Mouse (Mus musculus) liver, postnatal 0 days (tissue): Measurements from ENCODE around the gene Gm45837. TPM values are rescaled to one million over a fixed set of nuclear protein-coding genes. Genes with fewer than 3 reads are reported as not detected.

Source experiments
- ATAC-seq: fragments of 200-750 bp; cut with Nextera tagmentation; 2 replicates; pipeline ENCODE4 v1.8.0; 2017; ENCODE audit warnings: mild to moderate bottlenecking, moderate library complexity
- DNase-seq: peaks from one replicate; pipeline ENCODE4 v3.0.0-alpha.2; 2016
- H3K27ac ChIP-seq: fragments of 300-500 bp; sonication (generic); 2 replicates; pipeline ENCODE4 v1.5.1; 2014; ENCODE audit warnings: antibody characterized with exemption, moderate library complexity, mild to moderate bottlenecking, low read depth
- H3K27me3 ChIP-seq: fragments of 300-500 bp; sonication (generic); 2 replicates; pipeline ENCODE4 v1.6.1; 2014; ENCODE audit warnings: low read length, control low read depth, mixed read lengths; ENCODE audit not compliant: insufficient read depth
- H3K36me3 ChIP-seq: fragments of 300-500 bp; sonication (generic); replicated peaks from 2 replicates; pipeline ENCODE4 v1.6.1; 2014; ENCODE audit warnings: mild to moderate bottlenecking, control low read depth, low read length, moderate library complexity, mixed read lengths; ENCODE audit not compliant: insufficient read depth
- H3K4me1 ChIP-seq: fragments of 300-500 bp; sonication (generic); 2 replicates; pipeline ENCODE4 v1.6.1; 2014; ENCODE audit warnings: antibody characterized with exemption, mild to moderate bottlenecking, control low read depth; ENCODE audit not compliant: insufficient read depth
- H3K4me2 ChIP-seq: fragments of 300-500 bp; sonication (generic); 2 replicates; pipeline ENCODE4 v1.6.1; 2014; ENCODE audit warnings: low read depth, mild to moderate bottlenecking, low read length, moderate library complexity, mixed read lengths
- H3K4me3 ChIP-seq: fragments of 300-500 bp; sonication (generic); 2 replicates; pipeline ENCODE4 v1.5.1; 2014; ENCODE audit warnings: low read depth, low read length
- H3K9ac ChIP-seq: fragments of 300-500 bp; sonication (generic); replicated peaks from 2 replicates; pipeline ENCODE4 v1.6.1; 2014; ENCODE audit warnings: mild to moderate bottlenecking, moderate library complexity
- H3K9me3 ChIP-seq: fragments of 300-500 bp; sonication (generic); 2 replicates; pipeline ENCODE4 v1.6.1; 2016; ENCODE audit warnings: mild to moderate bottlenecking, control low read depth, low read length, mixed read lengths
- CTCF ChIP-seq: sonication (generic); IDR thresholded peaks from 2 replicates; pipeline ENCODE4 v1.5.1; 2016; ENCODE audit warnings: antibody characterized with exemption, low read depth
- EP300 ChIP-seq: IDR thresholded peaks from 2 replicates; pipeline ENCODE4 v1.6.1; 2016; ENCODE audit warnings: antibody characterized with exemption, low read depth, mild to moderate bottlenecking
- WGBS: fragments of 180-500 bp; shearing (Covaris S2); extraction: QIAGEN DNeasy Blood & Tissue Kit; methylation state at CpG from one replicate; pipeline ENCODE4 v1.1.7; 2014; ENCODE audit not compliant: insufficient replicate concordance; 5-methylcytosine and 5-hydroxymethylcytosine counted together
- polyA plus RNA-seq: library from polyadenylated mRNA; unstranded; fragments of >200 nt; fragmentation: Nextera tagmentation; extraction: Ambion mirVana; gene quantifications from 2 replicates; pipeline ENCODE4 v1.2.1, GENCODE M21; 2015

Gm45837 gene
- polyA plus RNA-seq, 1 experiment from 2014 or later, result not detected

DNA sequence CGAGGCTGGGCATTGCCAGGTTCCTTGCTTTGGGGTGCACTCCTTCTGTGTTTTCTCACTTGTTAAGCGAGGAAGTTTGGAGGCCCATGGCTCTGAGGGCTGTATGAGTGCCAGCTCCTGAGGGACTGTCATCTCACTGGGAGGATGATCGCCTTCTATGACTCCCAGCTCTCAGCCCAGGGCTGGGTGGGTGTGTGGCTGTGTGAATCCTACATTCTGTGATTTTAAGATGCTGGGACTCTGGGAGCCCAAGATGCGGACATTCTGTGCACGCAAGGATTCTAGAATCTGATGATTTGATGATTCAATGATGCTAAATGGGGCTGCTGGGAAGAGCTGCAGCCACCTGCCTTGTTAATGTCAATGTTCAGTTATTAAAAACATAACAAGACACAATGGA lies 46.6 kb downstream of the Gm45837 start:
- H3K4me3 ChIP-seq, result no peak overlapping the region
- no peak for TF ChIP-seq EP300
- peaks cover 2% of the 10 kb centered on the region; the same call in 1 of the 2 replicates for H3K27me3 ChIP-seq
- ATAC-seq (no peak), DNase-seq (no peak)
- no peak overlapping the region for H3K9ac ChIP-seq
- 63% methylated on average over 5 of the region's 5 CpGs for WGBS
- H3K36me3 ChIP-seq, result no peaks in the 10 kb centered on the region
- peak overlapping the region; percentile 50 for H3K4me2 ChIP-seq
- peaks cover 42% of the 10 kb centered on the region for H3K4me1 ChIP-seq
- H3K9me3 ChIP-seq, result no peaks in the 10 kb centered on the region
- peak overlapping the region; percentile 72 for H3K27ac ChIP-seq

DNA sequence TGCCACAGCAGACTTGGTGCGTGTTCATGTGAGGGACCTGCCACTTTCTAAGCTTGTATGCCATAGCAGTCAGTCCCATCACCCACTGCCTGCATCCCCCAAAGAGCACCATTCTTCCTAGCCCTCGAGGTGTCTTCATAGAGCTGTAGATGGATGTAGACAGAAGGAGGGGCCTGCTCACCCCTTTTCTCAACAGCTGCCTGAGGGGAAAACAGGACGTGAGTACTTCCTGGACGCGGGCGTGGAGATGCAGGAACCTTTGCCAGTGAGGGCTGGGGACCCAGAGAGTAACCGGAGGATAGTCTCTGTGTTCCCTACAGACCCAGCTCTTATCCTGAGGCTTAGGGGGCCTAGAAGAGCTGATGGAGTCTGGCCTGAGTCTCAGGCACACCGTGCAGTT lies 47.1 kb downstream of the Gm45837 start:
- H3K27me3 ChIP-seq, result no peaks in the 10 kb centered on the region
- no peaks in the 10 kb centered on the region for H3K9me3 ChIP-seq
- DNase-seq (no peak), ATAC-seq (no peak)
- WGBS, result 34% methylated on average over 8 of the region's 8 CpGs
- TF ChIP-seq EP300 (no peak), CTCF (no peak)
- peak overlapping the region; percentile 72 for H3K27ac ChIP-seq
- peaks cover 42% of the 10 kb centered on the region for H3K4me1 ChIP-seq
- no peak overlapping the region for H3K9ac ChIP-seq
- no peaks in the 10 kb centered on the region for H3K36me3 ChIP-seq
- H3K4me3 ChIP-seq, result no peak overlapping the region
- H3K4me2 ChIP-seq, result peak overlapping the region; percentile 16; the same call in 1 of the 2 replicates

DNA sequence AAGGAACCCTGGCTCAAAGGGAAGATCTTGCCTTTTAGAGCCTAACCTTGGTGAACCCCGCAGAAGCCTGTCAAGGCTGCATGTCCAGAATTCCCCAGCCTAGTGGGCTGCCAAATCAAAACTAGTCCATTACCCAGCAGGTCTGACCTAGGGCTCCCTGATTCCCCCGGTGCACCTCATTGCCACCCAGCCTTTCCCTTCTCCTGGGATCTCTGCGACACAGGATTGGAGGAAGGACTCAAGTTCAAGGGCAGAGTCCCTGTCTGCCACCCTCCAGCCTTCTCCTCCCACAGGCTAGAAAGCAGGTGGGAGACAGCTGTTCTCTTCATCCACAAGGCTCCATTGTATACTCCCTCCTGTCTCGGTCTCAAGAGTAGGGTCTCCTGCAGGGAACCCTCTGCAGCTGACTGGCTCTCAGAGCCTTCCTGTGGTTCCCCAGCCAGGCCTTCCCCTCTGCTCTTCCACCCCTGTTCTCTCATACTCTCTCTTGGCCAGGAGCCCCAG lies 47.6 kb downstream of the Gm45837 start:
- WGBS, result 69% methylated on average over 4 of the region's 4 CpGs
- H3K27ac ChIP-seq, result peak overlapping the region; percentile 35
- H3K9ac ChIP-seq, result no peak overlapping the region
- no peak overlapping the region for H3K4me3 ChIP-seq
- no peaks in the 10 kb centered on the region for H3K27me3 ChIP-seq
- H3K9me3 ChIP-seq, result no peaks in the 10 kb centered on the region
- ATAC-seq (no peak), DNase-seq (no peak)
- no peak for TF ChIP-seq EP300
- TF ChIP-seq CTCF, result no peak
- 0 out of 2 replicates have a peak overlapping the region, but pooled peaks have one; percentile 16 for H3K4me2 ChIP-seq
- peaks cover 42% of the 10 kb centered on the region for H3K4me1 ChIP-seq
- no peaks in the 10 kb centered on the region for H3K36me3 ChIP-seq

DNA sequence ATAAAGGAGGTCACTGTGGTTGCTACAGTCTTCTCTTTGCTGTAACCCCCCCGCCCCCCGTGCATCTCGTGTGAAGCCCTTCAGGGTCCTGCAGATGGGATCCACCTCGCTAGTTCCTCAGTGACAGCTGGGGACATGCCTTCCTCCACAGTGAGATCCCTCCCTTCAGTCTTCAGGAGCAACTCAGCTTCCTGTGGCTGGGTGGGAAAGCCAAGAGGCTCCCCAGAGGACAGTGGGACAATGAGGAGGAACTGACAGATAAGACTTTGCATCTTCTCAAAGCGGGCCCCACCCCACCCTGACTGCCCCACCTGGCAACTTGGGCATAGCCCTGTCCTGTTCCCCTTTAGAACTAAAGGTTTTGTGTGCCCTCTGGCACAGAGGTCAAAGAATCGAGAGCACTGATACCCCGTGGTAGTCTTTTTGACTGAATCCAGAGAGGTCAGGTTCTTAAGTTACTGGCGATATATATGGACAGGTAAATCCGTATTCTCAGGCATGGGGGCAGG lies 48.7 kb downstream of the Gm45837 start:
- no peaks in the 10 kb centered on the region for H3K9me3 ChIP-seq

DNA sequence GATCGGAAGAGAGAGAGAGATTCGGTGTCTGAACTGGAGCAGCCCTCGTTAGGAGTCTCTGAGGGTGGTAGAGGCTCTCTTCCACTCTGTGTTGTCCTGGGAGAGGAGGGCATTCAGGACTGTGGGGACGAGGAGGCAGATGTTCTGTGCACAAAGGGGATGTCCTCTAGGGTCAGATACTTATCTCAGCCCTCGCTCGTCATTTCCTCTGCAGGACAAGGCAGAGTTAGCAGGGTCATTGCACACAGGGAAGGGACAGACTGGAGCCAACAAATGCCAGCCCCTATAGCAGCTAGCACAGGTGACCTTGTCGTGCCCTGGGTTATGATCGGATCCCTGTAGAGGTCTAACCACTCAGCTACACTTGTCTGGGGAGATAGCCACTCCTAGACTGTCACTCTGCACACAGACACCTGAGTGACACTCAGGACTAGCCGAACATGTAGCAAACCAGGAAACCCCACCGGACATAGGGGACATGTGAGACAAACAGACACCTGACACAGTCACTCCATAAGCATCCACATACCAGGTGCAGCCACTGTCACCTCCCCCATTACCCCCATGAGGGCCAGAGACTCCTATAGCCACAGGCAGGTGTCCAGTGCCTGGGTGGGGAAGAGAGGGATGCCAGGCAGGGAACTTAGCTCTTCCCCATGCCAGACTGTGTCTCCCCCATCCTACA lies 49.4 kb downstream of the Gm45837 start:
- no peaks in the 10 kb centered on the region for H3K27me3 ChIP-seq
- no peak overlapping the region for H3K4me2 ChIP-seq
- no peak overlapping the region for H3K4me3 ChIP-seq
- TF ChIP-seq EP300, result no peak
- no peak for TF ChIP-seq CTCF
- H3K9me3 ChIP-seq, result no peaks in the 10 kb centered on the region
- peaks cover 55% of the 10 kb centered on the region for H3K4me1 ChIP-seq
- H3K36me3 ChIP-seq, result no peaks in the 10 kb centered on the region
- no peak overlapping the region for H3K9ac ChIP-seq
- H3K27ac ChIP-seq, result no peak overlapping the region
- WGBS, result 49% methylated on average over 10 of the region's 10 CpGs
- DNase-seq (no peak), ATAC-seq (no peak)

More for the DNA sequence above, 48.7 kb downstream of the Gm45837 start:
- Histone ChIP-seq H3K4me1 (peaks cover 48% of the 10 kb centered on the region), H3K4me3 (no peak overlapping the region), H3K36me3 (no peaks in the 10 kb centered on the region), H3K27me3 (no peaks in the 10 kb centered on the region), H3K4me2 (no peak overlapping the region), H3K9ac (no peak overlapping the region), H3K27ac (no peak overlapping the region)
- 62% methylated on average over 9 of the region's 9 CpGs for WGBS
- ATAC-seq (no peak), DNase-seq (no peak)
- TF ChIP-seq EP300, result no peak
- TF ChIP-seq CTCF, result no peak

DNA sequence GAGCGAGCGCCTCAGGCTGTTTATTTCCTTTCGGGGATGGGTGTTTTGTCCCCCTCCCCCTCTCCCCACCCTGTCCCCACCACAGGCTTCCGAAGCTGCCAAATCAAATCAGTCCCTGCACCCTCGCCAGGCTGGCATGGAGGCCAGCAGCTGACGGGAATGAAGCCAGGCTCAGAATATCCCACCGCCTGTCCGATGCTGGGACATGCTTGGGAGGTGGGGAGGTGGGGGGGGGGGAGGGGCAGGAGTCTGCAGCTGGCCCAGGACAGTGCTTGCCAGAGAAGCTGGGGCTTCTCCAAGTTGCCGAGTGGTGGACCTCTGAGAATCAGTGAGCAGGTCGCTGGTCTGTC lies 49.9 kb downstream of the Gm45837 start:
- no peaks in the 10 kb centered on the region for H3K36me3 ChIP-seq

More for the DNA sequence above, 49.9 kb downstream of the Gm45837 start:
- no peaks in the 10 kb centered on the region for H3K27me3 ChIP-seq
- H3K27ac ChIP-seq, result no peak overlapping the region
- peaks cover 59% of the 10 kb centered on the region for H3K4me1 ChIP-seq
- H3K9me3 ChIP-seq, result no peaks in the 10 kb centered on the region
- no peak for TF ChIP-seq EP300
- TF ChIP-seq CTCF, result no peak
- H3K4me3 ChIP-seq, result no peak overlapping the region
- no peak for ATAC-seq
- DNase-seq, result no peak
- no peak overlapping the region for H3K9ac ChIP-seq
- 56% methylated on average over 10 of the region's 10 CpGs for WGBS
- H3K4me2 ChIP-seq, result no peak overlapping the region
